Comparison of ENCODE assay signal across 10 mouse cellular contexts in the genomic region with DNA sequence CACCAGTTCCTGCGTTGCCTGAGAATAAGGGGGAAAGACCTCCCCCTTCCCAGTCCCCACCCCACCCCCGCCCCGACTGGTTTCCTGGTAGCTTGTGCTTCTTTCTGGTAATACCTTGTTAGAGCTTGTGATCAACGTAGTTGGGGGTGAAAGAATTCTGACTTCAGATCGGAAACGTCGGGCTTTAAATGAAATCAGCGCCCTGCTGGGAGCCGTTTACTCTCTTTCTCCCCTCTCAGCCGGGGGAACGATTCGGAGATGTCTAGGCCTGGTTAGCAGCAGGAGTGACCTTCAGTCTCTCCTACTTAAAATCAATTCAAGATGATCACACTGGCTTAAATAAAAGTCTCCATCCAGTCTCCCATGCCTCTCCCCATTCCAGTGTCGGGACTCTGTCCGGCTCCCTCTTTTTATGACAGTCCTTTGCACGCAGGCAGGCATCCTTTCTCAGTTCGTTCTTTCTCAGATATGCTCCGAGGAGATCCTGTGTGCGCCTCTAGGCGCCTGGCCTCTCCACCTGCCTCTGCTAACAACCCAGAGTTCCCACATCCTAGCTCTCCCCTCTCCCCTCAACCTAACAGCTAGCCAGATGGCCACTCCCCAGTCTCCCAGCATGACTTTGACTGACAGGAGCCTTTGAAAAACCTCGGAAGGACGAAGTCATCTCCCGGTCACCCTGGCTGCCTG.
DNase-seq lines count a peak whose midpoint lies in the region; ATAC-seq lines count a peak whose summit lies in the region.
"Had no signal": no experiment of that assay in that cellular context is flagged by ENCODE, and none has a peak within 500 bp of the region (broad histone marks: within the 10 kb centered on the region; RNA-seq: fewer than 3 reads in every experiment).

No protein-coding gene starts in this region.

- no peaks in the 10 kb centered on the region for H3K36me3 ChIP-seq in heart, embryonic 13.5 days
- no peaks in the 10 kb centered on the region for H3K36me3 ChIP-seq in forebrain, embryonic 15.5 days
- no peaks in the 10 kb centered on the region for H3K36me3 ChIP-seq in midbrain, embryonic 12.5 days
- H3K36me3 ChIP-seq: liver, embryonic 15.5 days had no signal

- H3K9me3 ChIP-seq in heart, embryonic 13.5 days: no peaks in the 10 kb centered on the region
- H3K9me3 ChIP-seq in forebrain, embryonic 15.5 days: no peaks in the 10 kb centered on the region
- H3K9me3 ChIP-seq in midbrain, embryonic 12.5 days: no peaks in the 10 kb centered on the region
- H3K9me3 ChIP-seq: liver, embryonic 15.5 days had no signal

- peak overlapping the region; percentile 66 for H3K4me2 ChIP-seq in heart, embryonic 13.5 days
- H3K4me2 ChIP-seq in forebrain, embryonic 15.5 days (replicated peaks): peak overlapping the region; percentile 27
- peak overlapping the region; percentile 47 for H3K4me2 ChIP-seq in midbrain, embryonic 12.5 days (replicated peaks)
- H3K4me2 ChIP-seq: liver, embryonic 15.5 days had no signal

- no peak for ATAC-seq in heart, embryonic 13.5 days (ENCODE audit: extremely low read depth, insufficient number of reproducible peaks, low FRiP score, low TSS enrichment)
- ATAC-seq in forebrain, embryonic 15.5 days (replicated peaks): no peak
- ATAC-seq in midbrain, embryonic 12.5 days (ENCODE audit: low FRiP score, low read depth): peak; percentile 68; the same call in 1 of the 2 replicates

- peaks cover 20% of the 10 kb centered on the region for H3K4me1 ChIP-seq in heart, embryonic 13.5 days
- H3K4me1 ChIP-seq in forebrain, embryonic 15.5 days: peaks cover 20% of the 10 kb centered on the region
- peaks cover 27% of the 10 kb centered on the region for H3K4me1 ChIP-seq in midbrain, embryonic 12.5 days
- H3K4me1 ChIP-seq: liver, embryonic 15.5 days had no signal

- WGBS in heart, embryonic 13.5 days: 3% methylated on average over 22 of the region's 22 CpGs
- WGBS in forebrain, embryonic 15.5 days: 4% methylated on average over 22 of the region's 22 CpGs
- WGBS in midbrain, embryonic 12.5 days: 2% methylated on average over 22 of the region's 22 CpGs

- no peaks in the 10 kb centered on the region for H3K27me3 ChIP-seq in heart, embryonic 13.5 days (replicated peaks)
- no peaks in the 10 kb centered on the region for H3K27me3 ChIP-seq in forebrain, embryonic 15.5 days
- 0 out of 2 replicates have a peak, but pooled peaks cover 10% of the 10 kb centered on the region for H3K27me3 ChIP-seq in midbrain, embryonic 12.5 days

- H3K9ac ChIP-seq in heart, embryonic 13.5 days: peak overlapping the region; percentile 67
- H3K9ac ChIP-seq in forebrain, embryonic 15.5 days (replicated peaks): no peak overlapping the region; the same call in 1 of the 2 replicates
- H3K9ac ChIP-seq in midbrain, embryonic 12.5 days (replicated peaks): peak overlapping the region; percentile 17
- H3K9ac ChIP-seq: liver, embryonic 15.5 days had no signal

- no peak overlapping the region for H3K27ac ChIP-seq in heart, embryonic 13.5 days (replicated peaks)
- 0 out of 2 replicates have a peak overlapping the region, but pooled peaks have one; percentile 4 for H3K27ac ChIP-seq in forebrain, embryonic 15.5 days (replicated peaks)
- peak overlapping the region; percentile 47 for H3K27ac ChIP-seq in midbrain, embryonic 12.5 days (replicated peaks)
- H3K27ac ChIP-seq: liver, embryonic 15.5 days had no signal

- peak overlapping the region; percentile 33 for H3K4me3 ChIP-seq in heart, embryonic 13.5 days
- peak overlapping the region; percentile 12 for H3K4me3 ChIP-seq in forebrain, embryonic 15.5 days
- 0 out of 2 replicates have a peak overlapping the region, but pooled peaks have one; percentile 13 for H3K4me3 ChIP-seq in midbrain, embryonic 12.5 days
- H3K4me3 ChIP-seq: liver, embryonic 15.5 days had no signal

- DNase-seq in heart, adult 11 months: no peak
- DNase-seq in R1 (ENCODE audit: low read depth, low spot score): peak; percentile 98
- no peak for DNase-seq in left cerebral cortex, adult 18-20 months (ENCODE audit: low spot score in 2 of 2)
- DNase-seq in testis, postnatal 14 days (ENCODE audit: low spot score): no peak
- no peak for DNase-seq in urinary bladder, adult 2 months (ENCODE audit: low spot score)
- DNase-seq: right cerebral cortex, postnatal 25 days had no signal
